Mouse (Mus musculus): ENCODE data around the gene Tppp.
A peak's percentile ranks its signal among the peaks of the same experiment; 100 is the strongest.
"Not testable (repeated sequence)": the region's sequence is repeated elsewhere in the genome, so short reads cannot be mapped to it uniquely, and the experiment has no call there.

Gene Tppp

GRCm38 (mm10) chr13:74008948-74009718 lies at the start of gene Tppp:
Gene Tppp, plus strand, starts transcription at chr13:74009407.
- peak; percentile 93 for DNase-seq

- no peak for DNase-seq
These were observed 49.0 kb upstream of the Tppp start for GRCm38 (mm10) chr13:73960117-73960652.

DNA sequence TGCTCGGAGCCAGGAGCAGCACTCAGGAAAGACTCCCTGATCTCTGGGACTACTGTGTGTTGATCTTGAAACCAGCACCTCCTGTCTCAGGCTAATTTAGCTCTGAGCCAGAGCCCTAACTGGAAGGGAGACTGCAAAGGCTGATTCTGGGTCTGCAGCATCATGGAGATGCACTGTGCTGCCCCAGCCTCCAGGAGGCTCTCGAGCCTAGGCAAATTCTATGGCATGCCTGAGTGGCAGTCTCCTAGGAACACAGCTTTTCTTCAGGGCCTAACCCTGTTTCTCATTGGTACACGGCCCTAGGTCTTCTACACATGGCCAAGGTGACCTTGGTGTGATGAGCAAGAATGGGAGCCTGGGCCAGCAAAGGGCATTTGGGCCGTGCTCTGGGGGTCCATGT lies 48.0 kb upstream of the Tppp start:
- no peak for DNase-seq

DNA sequence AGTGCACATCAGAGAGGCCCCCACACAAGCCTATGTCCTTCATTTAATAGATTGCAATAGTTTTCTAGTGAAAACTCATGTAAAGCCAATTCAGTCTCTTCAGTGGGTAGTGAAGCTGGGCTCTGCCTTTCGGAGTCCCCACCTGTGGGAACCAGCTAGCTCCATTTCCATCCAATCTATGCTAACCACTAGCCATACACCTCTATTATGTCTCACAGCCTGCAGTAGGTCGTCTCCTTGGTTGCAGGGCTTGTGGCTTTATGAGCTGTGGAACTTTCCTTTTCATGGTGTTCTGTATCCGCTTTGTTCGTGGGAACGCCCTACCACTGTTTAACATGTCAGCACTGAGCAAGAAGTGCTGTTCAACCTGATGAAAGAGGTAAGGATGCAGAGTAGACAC lies 45.7 kb upstream of the Tppp start, which contains the start of gene Zdhhc11:
TSS of gene Zdhhc11 (plus strand) at position 301 of the 400 bp plus-strand sequence.
- DNase-seq: no peak

DNA sequence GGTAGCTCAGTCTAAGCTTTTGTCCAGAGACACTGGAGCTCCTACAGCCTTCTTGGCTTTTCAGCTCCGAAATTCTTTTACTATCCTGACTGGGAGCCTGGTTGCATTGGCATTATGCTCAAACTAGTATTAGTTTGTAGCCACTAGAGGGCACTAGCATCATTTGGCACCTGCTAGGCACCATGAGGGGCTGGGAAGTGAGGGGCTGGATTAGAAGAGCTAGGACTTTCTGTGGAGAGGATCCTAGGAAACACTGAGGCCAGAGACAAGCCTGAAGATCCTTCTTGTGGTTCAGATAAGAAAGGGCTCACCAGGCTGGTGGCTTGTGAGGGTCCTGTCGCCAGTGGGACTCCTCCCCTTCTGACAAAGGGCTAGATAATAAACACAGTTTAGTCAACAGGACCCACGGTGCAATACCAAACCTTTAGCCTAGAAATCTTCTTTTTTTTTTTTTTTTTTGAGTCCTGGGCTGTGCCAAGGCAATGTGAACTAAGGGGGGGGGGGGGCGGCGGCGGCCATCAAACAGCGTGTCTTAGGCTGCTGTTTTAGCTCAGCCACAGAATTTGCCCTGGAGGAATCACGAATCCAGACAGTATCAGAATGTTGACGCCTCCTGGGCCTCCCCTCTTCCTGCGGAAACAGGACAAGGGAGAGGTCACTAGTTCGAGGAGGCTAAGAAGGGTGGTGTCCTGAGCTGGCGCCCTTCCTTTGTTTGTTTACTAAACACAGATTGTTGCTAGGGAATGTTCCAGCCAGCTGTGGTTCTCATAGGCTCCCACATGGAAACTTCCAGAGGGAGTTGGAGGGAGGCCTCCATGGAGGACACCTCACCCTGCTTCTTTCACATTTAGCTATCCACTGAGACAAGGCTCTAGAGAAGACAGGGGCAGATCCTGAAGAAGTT lies 38.4 kb upstream of the Tppp start:
- peak; percentile 40 for DNase-seq

GRCm38 (mm10) chr13:73974523-73974922 lies 34.7 kb upstream of the Tppp start:
- DNase-seq: no peak

- DNase-seq: no peak
These were observed 32.3 kb upstream of the Tppp start for GRCm38 (mm10) chr13:73976935-73977334.

DNA sequence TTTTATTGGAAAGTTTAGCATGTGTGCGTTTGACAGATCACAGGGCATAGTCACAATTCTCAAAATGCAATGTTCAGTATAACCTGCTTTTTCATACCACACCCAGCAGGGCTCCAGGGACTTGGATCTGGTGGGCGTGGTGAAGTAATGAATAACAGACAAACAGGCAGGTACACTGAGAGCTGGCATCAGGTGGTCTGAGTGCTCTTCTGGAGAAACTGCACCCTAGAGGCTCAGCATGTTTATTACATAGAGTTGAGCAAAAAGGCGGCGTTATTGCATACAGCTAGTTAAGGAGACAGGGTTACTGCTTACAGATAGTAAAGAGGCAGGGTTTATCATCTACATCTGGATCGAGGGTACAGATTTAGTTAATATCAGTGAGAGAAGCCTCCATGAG lies 18.9 kb upstream of the Tppp start:
- DNase-seq: no peak

DNA sequence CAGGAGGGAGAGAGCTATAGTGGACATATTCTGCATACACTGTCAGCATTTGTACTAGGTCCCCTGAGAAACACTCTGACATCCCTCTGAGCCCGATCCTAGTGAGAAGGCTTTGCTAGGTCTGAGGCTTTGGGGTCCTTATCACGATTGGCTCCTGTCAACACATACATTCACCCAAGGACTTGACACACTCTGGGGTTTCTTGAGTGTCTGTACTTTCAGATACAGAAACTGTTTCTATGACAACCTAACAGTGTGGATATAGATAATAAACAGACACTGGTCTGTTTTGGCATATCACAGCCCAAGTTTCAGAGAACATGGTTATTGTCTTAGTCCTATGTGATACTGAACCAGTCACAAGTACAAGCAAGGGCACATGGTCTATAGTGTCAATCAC lies 18.4 kb upstream of the Tppp start:
- DNase-seq: no peak

GRCm38 (mm10) chr13:73991267-73991666 lies 17.9 kb upstream of the Tppp start:
- DNase-seq: no peak

DNA sequence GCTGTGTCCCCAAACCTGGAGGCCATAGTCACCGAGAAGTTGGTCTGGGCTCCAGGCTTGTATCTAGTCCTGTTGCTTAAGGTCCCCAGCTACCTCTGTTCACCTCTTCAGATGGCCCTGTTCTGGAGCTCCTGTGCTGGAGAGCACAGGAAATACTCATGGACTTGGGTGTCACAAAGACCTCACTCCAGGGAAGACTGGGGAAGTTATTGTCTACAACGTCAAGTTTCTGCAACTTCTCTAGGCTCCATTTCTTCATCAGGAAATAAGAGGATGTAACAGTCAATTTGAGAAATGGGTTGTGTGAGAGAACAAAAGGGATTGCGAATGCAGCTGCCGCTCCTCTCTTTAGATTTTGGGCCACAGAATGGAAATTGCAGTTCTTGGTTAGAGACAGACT lies 12.8 kb upstream of the Tppp start:
- no peak for DNase-seq

GRCm38 (mm10) chr13:74000519-74000918 lies 8.7 kb upstream of the Tppp start:
- DNase-seq: no peak

GRCm38 (mm10) chr13:74000961-74001360 lies 8.2 kb upstream of the Tppp start:
- DNase-seq: no peak

- no peak for DNase-seq
These were observed 7.7 kb upstream of the Tppp start for GRCm38 (mm10) chr13:74001492-74001891.

GRCm38 (mm10) chr13:74006881-74007280 lies 2.3 kb upstream of the Tppp start:
- not testable (repeated sequence) for DNase-seq

DNA sequence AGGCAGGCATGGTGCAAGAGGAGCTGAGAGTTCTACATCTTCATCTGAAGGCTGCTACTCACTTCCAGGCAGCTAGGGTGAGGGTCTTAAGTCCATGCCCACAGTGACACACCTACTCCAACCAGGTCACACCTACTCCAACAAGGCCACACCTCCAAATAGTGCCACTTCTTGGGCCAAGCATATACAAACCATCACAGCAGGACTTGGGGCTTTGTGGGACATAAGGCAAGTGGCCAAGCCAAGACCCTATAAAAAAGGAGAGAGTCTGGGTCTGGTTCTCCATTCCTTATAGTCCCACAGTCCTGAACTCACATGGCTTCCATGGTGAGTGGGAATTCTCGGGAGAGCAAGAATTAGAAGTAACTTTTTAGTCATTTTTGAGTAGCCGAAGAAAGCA lies 991 bp upstream of the Tppp start:
- DNase-seq: not testable (repeated sequence)

DNA sequence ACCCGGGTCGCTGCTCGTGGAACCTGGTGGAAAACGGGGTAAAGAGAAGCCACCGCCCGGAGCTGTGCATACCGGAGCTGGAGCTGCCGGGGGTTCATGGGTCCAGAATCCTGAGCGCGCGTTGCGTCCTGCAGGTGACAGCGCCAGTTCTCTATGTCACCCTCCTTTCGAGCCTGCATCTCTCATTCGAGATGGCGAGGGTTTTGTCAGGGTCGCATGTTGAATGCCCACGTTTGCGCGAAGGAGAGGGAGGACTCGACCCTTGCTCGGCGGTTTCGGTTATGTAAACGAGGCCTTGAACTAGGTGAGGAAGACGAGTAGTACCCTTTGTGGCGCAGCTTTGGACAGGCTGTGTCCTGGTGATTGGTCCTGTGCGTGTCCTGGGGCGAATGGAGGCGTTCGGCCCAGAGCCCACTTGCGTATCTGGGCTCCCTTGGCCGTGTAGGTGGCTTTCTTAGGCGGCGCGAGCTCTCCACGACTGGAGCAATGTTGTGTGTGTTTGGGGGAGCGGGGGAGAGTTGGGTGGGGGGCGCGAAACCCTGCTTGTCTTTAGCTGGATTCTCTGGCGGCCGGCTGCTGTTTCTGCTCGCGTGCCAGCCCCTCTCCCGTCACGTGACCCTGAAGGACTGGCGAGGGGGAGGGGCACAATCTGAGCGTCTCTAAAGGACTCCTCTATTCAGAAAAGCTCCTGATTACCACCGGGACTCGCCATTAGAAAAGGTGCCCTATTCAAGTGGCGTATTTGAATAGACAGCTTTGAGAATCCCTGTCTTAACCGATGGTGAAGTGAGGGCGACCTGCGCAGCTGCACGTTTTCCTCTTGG lies 796 bp downstream of the Tppp start:
- DNase-seq: peak; percentile 89

GRCm38 (mm10) chr13:74010678-74011077 lies 1.5 kb downstream of the Tppp start:
- peak; percentile 45 for DNase-seq

- DNase-seq: no peak
These were observed 6.7 kb downstream of the Tppp start for GRCm38 (mm10) chr13:74015908-74016307.

DNA sequence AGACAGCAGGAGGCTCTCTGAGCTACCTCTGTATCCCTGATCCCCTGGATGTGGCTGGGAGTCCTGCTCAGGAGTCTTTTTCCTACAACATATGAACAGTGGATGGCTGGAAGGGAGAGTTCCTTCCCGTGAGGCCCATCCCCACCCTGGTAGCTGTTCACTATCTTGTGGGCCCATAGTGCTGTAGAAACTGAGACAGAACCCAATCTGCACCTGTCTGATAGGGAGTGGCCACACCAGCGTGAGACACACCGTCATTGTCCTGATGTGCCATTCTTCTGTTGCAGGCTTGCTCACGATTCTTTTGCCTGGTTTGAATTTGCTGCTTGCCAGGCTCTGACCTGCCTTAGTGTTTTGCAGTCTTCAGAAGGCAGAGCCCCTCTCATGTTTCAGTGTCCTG lies 8.2 kb downstream of the Tppp start:
- DNase-seq: no peak

- DNase-seq: not testable (repeated sequence)
These were observed 9.8 kb downstream of the Tppp start for GRCm38 (mm10) chr13:74019006-74019405.

Measured in right cerebral cortex, postnatal 14 days (tissue).